Mouse (Mus musculus): ENCODE measurements at regions not wholly inside any gene's neighbourhood (a gene's known extent, or its start where the extent isn't known, plus 50 kb on each side); places are given as distances from the start of the nearest gene placed in this dataset.

- TF ChIP-seq CTCF (IDR thresholded peaks at IDR 0.05) (no peak), EP300 (IDR thresholded peaks at IDR 0.05) (no peak)
Measured at GRCm38 (mm10) chr13:101213121-101213916, 380.1 kb upstream of the Slc30a5 start.
